Mouse (Mus musculus): ENCODE results near the gene Tspan18.

DNA sequence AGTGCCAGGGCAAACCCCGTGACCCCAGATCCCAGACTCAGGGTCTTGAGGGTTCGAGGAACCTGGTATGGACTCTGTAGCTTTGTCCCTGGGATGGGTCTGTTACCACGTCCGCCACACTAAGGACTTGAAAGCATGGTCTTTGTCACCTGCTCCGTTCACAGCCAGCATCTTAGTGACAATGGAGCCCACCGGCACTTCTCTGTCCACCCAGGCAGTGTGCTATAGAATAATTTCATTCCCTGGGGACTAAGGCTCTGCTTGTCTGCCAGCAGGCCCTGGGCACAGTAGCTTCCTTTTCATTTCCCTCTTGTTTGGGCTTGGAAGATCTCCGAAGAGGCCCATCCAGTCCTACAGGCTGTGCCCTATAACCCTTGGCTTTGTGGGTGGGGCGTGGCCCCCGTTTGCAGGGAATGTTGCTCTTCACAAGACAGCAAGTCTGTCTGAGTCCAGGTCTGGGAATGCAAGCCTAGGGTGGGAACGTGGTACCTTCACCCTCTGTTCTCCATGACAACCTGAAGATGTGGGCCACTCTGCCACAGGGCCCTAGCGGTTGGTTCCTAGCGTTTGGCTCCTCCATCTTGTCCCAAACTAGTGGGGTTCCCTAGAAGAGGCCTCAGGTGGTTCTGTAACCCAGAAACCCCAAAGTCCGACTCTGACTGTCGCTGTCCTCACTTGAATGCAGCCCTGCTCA, 142.7 kb downstream of the Tspan18 start:
- TF ChIP-seq CTCF (IDR thresholded peaks at IDR 0.05; ENCODE audit: low read depth): no peak
- TF ChIP-seq EP300 (IDR thresholded peaks at IDR 0.05; ENCODE audit: low read depth): no peak

All from liver, embryonic 14.5 days (tissue).